In genomic region chr1:143766238-143766637, GRCm38 (mm10) we compare ENCODE assay signal across 16 mouse cellular contexts.
"Had no signal": no experiment of that assay in that cellular context is flagged by ENCODE, and none has a peak within 500 bp of the region (broad histone marks: within the 10 kb centered on the region; RNA-seq: fewer than 3 reads in every experiment).

No protein-coding gene starts in this region.

- DNase-seq: gastrocnemius, adult 2 months; gastrocnemius, postnatal 10 days; gastrocnemius, postnatal 25 days; heart, adult 18-20 months; heart, postnatal 10 days; kidney, adult 11 months; kidney, adult 2 months; kidney, adult 9 months; kidney, postnatal 14 days; kidney, postnatal 36 days; layer of hippocampus, adult 9-11 months; layer of hippocampus, postnatal 36 days; liver; liver, embryonic 13.5 days had no signal

- ATAC-seq: hindbrain, postnatal 0 days; intestine, embryonic 16.5 days had no signal
